Mouse (Mus musculus) heart, postnatal 36 days (tissue): ENCODE results near the gene Il12rb1. TPM values are rescaled to one million over a fixed set of nuclear protein-coding genes. Genes with fewer than 3 reads are reported as not detected.

Experiments used
- DNase-seq, 2 experiments: peaks; one replicate each; pipeline ENCODE4 v3.0.0; 2021 to 2022
- intact Hi-C: fragments of 180-260 bp; cut with DNase I; formaldehyde crosslinking; loops from one replicate; pipeline ENCODE4 v1.15.1; 2025
- total RNA-seq, 2 experiments: library from RNA; stranded (reverse); gene quantifications; 2 replicates each; pipeline ENCODE4 v1.2.3; 2021

Gene Il12rb1
- total RNA-seq, 2 experiments from 2014 or later = not detected

GRCm38 (mm10) chr8:70844523-70844922, 36.3 kb downstream of the Il12rb1 start:
- peak; percentile 89 to 93 for DNase-seq

GRCm38 (mm10) chr8:70845108-70845507, 36.9 kb downstream of the Il12rb1 start:
- no peak for DNase-seq
- intact Hi-C loops = no loop called here

More at GRCm38 (mm10) chr8:70844523-70844922, 36.3 kb downstream of the Il12rb1 start:
- intact Hi-C loops = loop anchor here (1.0 to 5.0 kb wide), 3 partner anchors 25 to 126 kb away; partner anchors contain the start of gene Gm3336

- intact Hi-C loops = no loop called here
- DNase-seq = no peak
Measured at GRCm38 (mm10) chr8:70846371-70847154, 38.3 kb downstream of the Il12rb1 start.

DNA sequence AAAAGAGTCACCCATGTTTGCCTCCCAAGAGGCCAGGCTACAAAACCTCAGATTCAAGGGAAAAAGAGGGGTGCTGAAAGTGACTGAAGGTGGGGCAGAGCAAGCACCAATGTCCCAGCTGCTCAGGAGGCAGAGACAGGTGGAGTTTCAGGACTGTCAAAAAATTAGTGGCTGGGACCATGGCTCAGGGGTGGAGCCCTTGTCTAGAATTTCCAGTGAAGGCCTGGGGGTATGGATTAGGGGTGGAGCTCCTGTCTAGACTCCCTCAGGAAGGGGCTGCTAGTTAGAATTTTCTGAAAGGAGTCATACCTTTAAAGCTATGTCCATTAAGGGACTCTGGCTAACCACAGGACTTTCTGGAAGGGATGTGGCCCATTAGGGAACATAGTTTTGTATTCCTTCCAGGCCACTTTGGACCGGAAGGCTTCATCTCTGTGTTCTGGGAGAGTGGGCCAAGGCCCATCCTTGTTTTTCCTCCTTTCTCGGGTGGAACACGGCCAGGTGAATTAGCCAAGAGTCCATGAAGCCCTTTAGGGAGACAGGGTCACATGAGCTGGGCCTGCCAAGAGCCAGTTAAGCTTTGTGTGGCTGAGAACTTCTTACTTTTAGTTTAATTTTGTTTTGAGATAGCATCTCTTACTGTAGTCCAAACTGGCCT, 41.2 kb downstream of the Il12rb1 start:
- intact Hi-C loops = no loop called here
- DNase-seq = peak; percentile 45 to 62

GRCm38 (mm10) chr8:70850132-70850845, 42.0 kb downstream of the Il12rb1 start:
- no peak for DNase-seq
- intact Hi-C loops = no loop called here

DNA sequence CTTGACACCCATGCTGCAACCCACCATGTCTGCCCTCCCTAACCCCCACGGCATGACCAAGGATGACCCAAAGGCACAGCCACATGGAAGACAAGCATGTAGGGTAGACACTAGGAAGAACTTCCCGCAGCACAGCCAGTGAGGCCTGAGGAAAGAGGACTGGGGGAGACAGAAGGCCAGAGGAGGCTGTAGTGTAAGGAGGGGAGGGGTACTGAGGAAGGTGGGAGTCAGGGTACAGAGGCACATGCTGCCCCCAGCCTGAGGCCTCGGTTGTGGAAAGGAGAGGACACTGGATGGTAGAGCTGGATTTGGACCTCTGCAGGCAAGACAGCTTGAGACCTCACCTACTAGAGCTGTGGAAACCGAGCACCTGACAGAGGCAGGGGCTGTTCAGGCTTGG, 42.7 kb downstream of the Il12rb1 start:
- no peak for DNase-seq
- intact Hi-C loops = no loop called here

DNA sequence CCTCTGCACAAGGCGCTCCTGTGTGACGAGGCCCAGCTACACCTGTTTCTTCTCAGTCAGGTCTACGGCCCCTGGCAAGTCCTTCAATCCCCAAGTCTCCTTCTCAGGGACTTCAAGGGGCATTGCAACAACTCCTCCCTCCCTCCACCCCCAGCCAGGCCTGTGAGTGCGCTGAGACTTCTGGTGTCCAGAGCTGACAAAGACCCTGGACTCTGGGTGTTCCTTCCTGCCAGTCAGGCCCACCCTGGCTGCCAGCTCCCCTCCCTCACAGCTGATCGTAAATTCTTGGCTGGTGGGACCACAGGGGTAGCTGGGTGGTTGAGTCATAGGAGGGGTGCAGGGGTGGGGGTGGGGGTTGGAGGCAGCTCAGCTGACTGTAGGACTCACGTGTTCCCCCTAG, 43.6 kb downstream of the Il12rb1 start:
- DNase-seq = no peak
- intact Hi-C loops = no loop called here

- intact Hi-C loops = no loop called here
- DNase-seq = no peak
Measured at GRCm38 (mm10) chr8:70852595-70853231, 44.5 kb downstream of the Il12rb1 start.

GRCm38 (mm10) chr8:70853863-70854262, 45.6 kb downstream of the Il12rb1 start:
- DNase-seq = no peak
- intact Hi-C loops = no loop called here

GRCm38 (mm10) chr8:70856028-70856427, 47.8 kb downstream of the Il12rb1 start:
- no peak for DNase-seq
- intact Hi-C loops = no loop called here

- DNase-seq = peak; percentile 62 to 75
- intact Hi-C loops = no loop called here
Measured at GRCm38 (mm10) chr8:70856541-70857197, 48.4 kb downstream of the Il12rb1 start.

DNA sequence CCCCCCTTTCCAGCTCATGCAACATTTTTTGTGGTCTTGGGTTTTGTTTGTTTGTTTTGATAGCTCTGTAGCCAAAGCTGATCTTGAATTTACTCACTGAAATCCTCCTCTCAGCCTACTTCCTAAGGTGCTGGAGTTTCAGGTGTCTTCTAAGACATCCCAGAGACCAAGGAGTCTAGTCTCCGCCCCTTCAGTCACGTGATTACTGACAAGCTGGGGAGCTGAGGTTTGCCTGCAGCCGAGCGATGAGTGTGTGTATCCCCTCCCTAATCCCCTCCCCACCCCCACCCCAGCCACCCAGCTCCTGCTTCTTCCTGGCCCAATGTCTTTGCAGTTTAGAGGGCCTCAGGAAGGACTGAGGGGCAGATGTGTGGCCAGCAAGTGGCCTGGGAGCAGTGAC, 49.3 kb downstream of the Il12rb1 start:
- intact Hi-C loops = no loop called here
- no peak for DNase-seq

DNA sequence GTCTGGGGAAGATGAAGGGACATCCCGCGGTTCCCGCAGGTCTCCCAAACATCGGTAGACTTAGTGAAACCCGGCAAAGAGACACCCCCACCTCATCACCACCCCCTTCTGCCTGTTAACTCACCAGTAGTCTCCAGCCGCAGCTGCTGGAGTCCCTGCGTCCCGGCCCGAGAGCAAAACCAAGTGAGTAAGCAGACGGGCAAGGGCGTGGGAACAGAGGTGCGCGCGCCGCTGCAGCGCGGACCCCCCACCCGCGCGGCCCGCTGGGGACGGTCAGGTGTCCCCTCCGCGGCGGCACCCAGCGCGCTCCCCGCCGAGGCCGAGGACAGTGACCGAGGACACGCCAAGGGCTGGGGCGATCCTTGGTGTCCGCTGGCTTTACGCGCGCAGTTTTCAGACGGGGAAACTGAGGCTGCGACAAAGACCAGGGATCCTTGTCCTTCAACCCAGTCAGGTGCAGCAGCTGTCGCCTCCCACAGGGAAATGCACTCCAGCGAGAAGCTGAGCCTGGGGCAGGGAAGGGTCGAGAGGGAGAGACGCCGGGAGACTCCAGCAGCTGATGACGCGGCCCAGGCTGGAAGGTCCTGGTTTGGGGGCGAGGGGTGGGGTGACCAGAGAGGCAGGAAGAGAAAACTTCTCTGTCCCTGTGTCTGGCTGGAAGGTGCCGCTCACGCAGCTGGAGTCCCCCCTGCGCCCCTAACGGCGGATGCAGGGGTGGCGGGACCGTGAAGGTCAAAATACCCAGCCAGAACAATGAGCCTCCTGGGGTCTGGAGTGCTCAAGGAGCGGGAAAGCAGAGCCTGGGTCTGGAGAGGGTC, 54.8 kb downstream of the Il12rb1 start, which contains the start of gene Kcnn1:
Gene Kcnn1 (minus strand): TSS at position 435 of the 818 bp plus-strand sequence.
- no peak for DNase-seq
- intact Hi-C loops = no loop called here

GRCm38 (mm10) chr8:70863956-70864711, 55.9 kb downstream of the Il12rb1 start:
- intact Hi-C loops = no loop called here
- peak; percentile 36 to 37 for DNase-seq

DNA sequence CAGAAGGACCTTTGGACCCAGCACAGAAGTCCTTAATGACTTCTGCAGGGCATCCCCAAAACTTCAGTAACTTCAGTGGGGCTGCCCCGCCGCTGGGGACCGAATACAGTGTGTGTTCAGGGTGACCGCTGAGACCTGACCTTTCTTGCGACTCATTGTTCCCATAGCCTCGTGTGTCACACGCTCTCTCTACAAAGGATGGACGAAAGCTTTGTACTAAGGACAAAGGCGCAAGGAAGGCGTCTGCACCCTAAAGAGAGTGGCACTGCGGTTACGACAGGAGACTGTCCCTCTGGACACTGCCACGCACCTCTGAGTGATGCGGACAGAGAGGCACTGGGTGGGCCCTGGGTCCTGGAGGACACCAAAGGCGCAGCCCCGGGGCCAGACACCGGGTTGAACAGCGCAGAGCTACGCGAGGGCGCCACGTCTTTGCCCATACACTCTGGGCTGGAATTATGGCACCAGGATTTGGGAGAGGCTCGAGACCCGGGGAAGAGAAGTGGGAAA, 56.5 kb downstream of the Il12rb1 start:
- intact Hi-C loops = no loop called here
- DNase-seq = peak; percentile 35 to 50

- peak; percentile 97 to 100 for DNase-seq
- intact Hi-C loops = no loop called here
Measured at GRCm38 (mm10) chr8:70865350-70866000, 57.2 kb downstream of the Il12rb1 start.

DNA sequence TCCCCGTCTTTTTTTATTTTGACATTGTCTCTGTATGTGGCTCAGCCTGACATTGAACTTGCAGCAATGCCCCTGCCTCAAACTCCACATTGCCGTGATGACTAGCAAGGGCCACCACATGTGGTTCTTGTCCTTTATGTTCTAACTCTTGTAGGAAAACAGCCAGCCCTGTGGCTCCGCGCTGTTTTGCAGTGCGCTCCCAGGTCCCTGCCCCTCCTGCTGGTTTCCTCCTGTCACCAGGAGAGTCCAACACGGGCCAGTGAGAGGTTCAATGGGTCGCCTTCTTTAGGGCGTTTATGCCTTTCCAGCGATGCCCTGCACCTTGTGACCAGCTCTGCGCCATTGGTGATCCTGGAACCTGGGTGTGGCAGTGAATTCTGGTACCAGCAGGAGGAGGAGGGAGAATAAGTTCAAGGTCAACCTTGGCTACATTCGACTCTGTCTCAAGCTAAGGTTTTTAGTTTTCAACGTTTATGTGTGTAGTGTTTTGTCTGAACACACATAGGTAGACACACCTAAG, 57.8 kb downstream of the Il12rb1 start:
- intact Hi-C loops = loop anchor here (2.0 kb wide), 1 partner anchor 45 kb away; no protein-coding TSS in a partner anchor
- no peak for DNase-seq
